Mouse (Mus musculus): ENCODE results near the gene Ccr6. TPM values are rescaled to one million over a fixed set of nuclear protein-coding genes. Genes with fewer than 3 reads are reported as not detected.

The Ccr6 gene
- 61.1 TPM for polyA plus RNA-seq (2017; shearing (Covaris generic))

DNA sequence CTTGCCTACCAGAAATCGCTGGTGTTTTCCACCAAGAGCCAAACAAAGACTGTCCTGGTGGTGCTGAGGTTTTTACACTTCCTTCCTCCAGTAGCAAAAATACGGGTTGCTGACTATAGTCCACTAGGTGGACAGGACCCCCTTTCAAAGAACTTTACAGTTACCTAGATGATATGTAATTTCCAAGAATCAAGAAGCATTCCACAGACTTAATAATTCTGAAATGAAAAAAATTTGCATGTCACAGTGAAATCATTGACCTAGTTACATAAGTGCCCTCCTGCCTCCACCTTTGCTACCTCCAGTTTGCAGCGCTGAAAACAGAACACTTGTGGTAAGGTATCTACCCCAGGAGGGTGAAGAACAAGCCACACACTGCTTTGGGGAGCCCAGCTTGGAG lies at the start of gene Ccr6:
Gene Ccr6, plus strand, starts transcription at position 301 of the 400 bp plus-strand sequence.

DNA sequence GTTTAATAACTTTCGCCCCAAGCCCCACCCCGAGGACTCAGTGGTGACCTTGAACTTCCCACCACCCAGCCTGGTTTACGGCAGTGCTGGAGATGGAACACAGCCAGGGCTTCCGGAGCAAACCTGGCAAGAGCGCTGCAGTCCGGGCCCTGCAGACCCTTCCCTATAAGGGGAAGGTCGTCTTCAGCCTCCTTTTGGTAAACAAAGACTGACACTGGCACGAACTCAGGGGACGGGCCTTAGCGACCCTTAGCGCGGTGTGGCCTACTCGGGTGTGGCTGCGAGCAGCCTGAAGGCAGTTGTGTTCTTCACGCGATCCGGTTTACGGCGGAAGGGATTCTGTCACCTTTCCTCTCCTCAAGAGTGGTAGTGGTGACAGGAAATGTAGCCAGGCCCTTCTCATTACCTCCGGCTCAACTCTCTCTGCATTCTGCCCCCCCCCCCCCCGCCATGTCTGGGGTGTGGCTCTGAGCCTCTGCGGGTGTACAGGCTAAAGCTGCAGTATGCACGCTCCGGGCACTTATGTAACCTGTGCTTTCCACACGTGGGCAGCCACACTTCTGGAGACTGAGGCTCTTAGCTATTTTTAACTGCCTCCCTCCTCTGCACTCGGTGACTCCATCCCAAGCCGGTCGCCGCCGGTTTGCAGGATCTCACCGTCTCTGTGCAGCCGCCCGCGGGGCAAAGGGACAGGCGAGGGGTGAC lies 47.1 kb downstream of the Ccr6 start, which contains the start of gene Mpc1:
Gene Mpc1, plus strand, starts transcription at position 84 of the 705 bp plus-strand sequence.

Other genes starting within 250 kb of the Ccr6 start
- gene Gm49673, start 88.3 kb upstream of the Ccr6 start, polyA plus RNA-seq (2017; shearing (Covaris generic)), result not detected
- 30.3 TPM for gene Rnaset2a, start 87.9 kb upstream of the Ccr6 start, polyA plus RNA-seq (2017; shearing (Covaris generic))
- gene Fgfr1op, start 70.5 kb upstream of the Ccr6 start, polyA plus RNA-seq (2017; shearing (Covaris generic)), result 27.2 TPM
- 160 TPM for gene Mpc1, start 46.9 kb downstream of the Ccr6 start, polyA plus RNA-seq (2017; shearing (Covaris generic))
- 218 TPM for gene Sft2d1, start 75.1 kb downstream of the Ccr6 start, polyA plus RNA-seq (2017; shearing (Covaris generic))
- gene Prr18, start 101.4 kb downstream of the Ccr6 start, polyA plus RNA-seq (2017; shearing (Covaris generic)), result not detected
- not detected for gene T2, start 119.9 kb downstream of the Ccr6 start, polyA plus RNA-seq (2017; shearing (Covaris generic))
- gene T, start 198.4 kb downstream of the Ccr6 start, polyA plus RNA-seq (2017; shearing (Covaris generic)), result not detected

All from activated CD4-positive, CD25-positive, alpha-beta regulatory T cell, adult 9 weeks (primary cell).